Mouse (Mus musculus) limb, embryonic 13.5 days (tissue): ENCODE data around the gene Pitpna. TPM values are rescaled to one million over a fixed set of nuclear protein-coding genes. Genes with fewer than 3 reads are reported as not detected.
"Not testable (repeated sequence)": the region's sequence is repeated elsewhere in the genome, so short reads cannot be mapped to it uniquely, and the experiment has no call there.

ENCODE experiments used
- ATAC-seq: fragments of 200-750 bp; cut with Nextera tagmentation; 2 replicates; pipeline ENCODE4 v1.8.0; 2017; ENCODE audit warnings: low read depth, moderate number of reproducible peaks, moderate TSS enrichment; ENCODE audit not compliant: low FRiP score
- H3K27ac ChIP-seq: fragments of 300-500 bp; sonication (generic); 2 replicates; pipeline ENCODE4 v1.5.1; 2015; ENCODE audit warnings: inconsistent platforms, mild to moderate bottlenecking, moderate library complexity
- H3K27me3 ChIP-seq: fragments of 300-500 bp; sonication (generic); 2 replicates; pipeline ENCODE4 v1.6.1; 2015; ENCODE audit warnings: mild to moderate bottlenecking, inconsistent platforms
- H3K36me3 ChIP-seq: fragments of 300-500 bp; sonication (generic); 2 replicates; pipeline ENCODE4 v1.6.1; 2015; ENCODE audit warnings: inconsistent platforms, mild to moderate bottlenecking, moderate library complexity
- H3K4me1 ChIP-seq: fragments of 300-500 bp; sonication (generic); 2 replicates; pipeline ENCODE4 v1.6.1; 2015; ENCODE audit warnings: inconsistent platforms
- H3K4me2 ChIP-seq: fragments of 300-500 bp; sonication (generic); replicated peaks from 2 replicates; pipeline ENCODE4 v1.6.1; 2015; ENCODE audit warnings: inconsistent platforms, mild to moderate bottlenecking, moderate library complexity
- H3K4me3 ChIP-seq: fragments of 300-500 bp; sonication (generic); 2 replicates; pipeline ENCODE4 v1.5.1; 2015; ENCODE audit warnings: moderate library complexity, mild to moderate bottlenecking, inconsistent platforms
- H3K9ac ChIP-seq: fragments of 300-500 bp; sonication (generic); 2 replicates; pipeline ENCODE4 v1.6.1; 2015; ENCODE audit warnings: mild to moderate bottlenecking, inconsistent platforms
- H3K9me3 ChIP-seq: fragments of 300-500 bp; sonication (generic); 2 replicates; pipeline ENCODE4 v1.6.1; 2016; ENCODE audit warnings: inconsistent platforms
- WGBS: fragments of 180-500 bp; shearing (Covaris S2); methylation state at CpG from one replicate; pipeline ENCODE4 v1.1.7; 2015; 5-methylcytosine and 5-hydroxymethylcytosine counted together
- polyA plus RNA-seq: library from polyadenylated mRNA; unstranded; fragments of >200 nt; fragmentation: Nextera tagmentation; extraction: Ambion mirVana; gene quantifications from 2 replicates; pipeline ENCODE4 v1.2.1, GENCODE M21; 2015

Gene Pitpna
- polyA plus RNA-seq, 1 experiment from 2014 or later = 60.9 TPM

GRCm38 (mm10) chr11:75596726-75597255, 8.9 kb downstream of the Pitpna start:
- H3K9ac ChIP-seq = no peak overlapping the region
- 83% methylated on average over 3 of the region's 3 CpGs for WGBS
- no peak overlapping the region for H3K4me2 ChIP-seq
- no peaks in the 10 kb centered on the region for H3K9me3 ChIP-seq
- H3K27ac ChIP-seq = no peak overlapping the region
- no peaks in the 10 kb centered on the region for H3K4me1 ChIP-seq
- peaks cover 91% of the 10 kb centered on the region for H3K36me3 ChIP-seq
- no peaks in the 10 kb centered on the region for H3K27me3 ChIP-seq
- no peak overlapping the region for H3K4me3 ChIP-seq
- ATAC-seq = no peak

GRCm38 (mm10) chr11:75598004-75598403, 10.1 kb downstream of the Pitpna start:
- no peaks in the 10 kb centered on the region for H3K9me3 ChIP-seq
- no peak overlapping the region for H3K9ac ChIP-seq
- peaks cover 92% of the 10 kb centered on the region for H3K36me3 ChIP-seq
- H3K4me1 ChIP-seq = no peaks in the 10 kb centered on the region
- no peak for ATAC-seq
- H3K4me2 ChIP-seq = no peak overlapping the region
- H3K27me3 ChIP-seq = no peaks in the 10 kb centered on the region
- no peak overlapping the region for H3K4me3 ChIP-seq
- 91% methylated on average over 6 of the region's 6 CpGs for WGBS
- no peak overlapping the region for H3K27ac ChIP-seq

DNA sequence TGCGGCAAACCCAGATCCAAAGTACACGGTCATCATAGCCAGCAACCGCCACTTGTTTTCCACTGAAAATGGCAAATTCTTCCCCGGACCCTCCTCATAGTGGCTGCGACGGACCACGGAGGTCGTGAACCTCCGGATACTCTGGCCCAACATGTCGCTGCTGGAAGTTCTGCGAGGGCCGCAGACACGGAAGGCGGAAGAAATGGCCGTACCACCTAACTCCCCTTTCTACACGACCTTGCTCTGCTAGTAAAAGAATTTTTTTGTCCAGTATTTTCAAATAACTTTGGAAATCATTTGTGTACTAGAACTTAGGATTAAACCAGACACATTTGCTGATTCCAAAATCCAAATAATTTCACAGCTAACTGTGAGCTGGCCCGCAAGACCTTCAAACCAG, 11.9 kb downstream of the Pitpna start:
- not testable (repeated sequence) for ATAC-seq, H3K27me3 ChIP-seq, H3K27ac ChIP-seq, H3K4me1 ChIP-seq, H3K4me3 ChIP-seq, H3K9ac ChIP-seq, H3K9me3 ChIP-seq, H3K4me2 ChIP-seq
- 95% methylated on average over 17 of the region's 17 CpGs for WGBS
- peaks cover 89% of the 10 kb centered on the region for H3K36me3 ChIP-seq

DNA sequence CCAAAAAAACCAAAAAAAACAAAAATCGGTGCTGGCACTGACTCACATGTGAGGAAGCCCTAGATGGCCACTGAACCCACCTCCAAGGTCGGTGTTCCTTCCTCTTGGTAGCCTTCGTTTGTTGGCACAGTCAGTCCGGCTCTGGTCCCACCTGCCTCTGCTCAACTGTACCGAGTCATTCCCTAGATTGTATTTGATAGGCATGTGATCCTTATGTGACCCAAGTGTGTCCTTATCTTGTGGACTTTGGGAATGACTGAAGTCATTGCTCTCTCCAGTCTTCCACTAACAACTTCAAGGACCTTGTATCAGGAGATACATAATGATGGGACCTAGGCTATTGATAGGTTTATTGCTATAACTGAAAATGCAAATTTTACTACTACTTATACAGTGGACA, 16.9 kb downstream of the Pitpna start:
- H3K9ac ChIP-seq = no peak overlapping the region
- 88% methylated on average over 5 of the region's 5 CpGs for WGBS
- H3K27me3 ChIP-seq = no peaks in the 10 kb centered on the region
- no peak overlapping the region for H3K27ac ChIP-seq
- H3K36me3 ChIP-seq = peaks cover 91% of the 10 kb centered on the region
- no peak for ATAC-seq
- no peak overlapping the region for H3K4me2 ChIP-seq
- H3K9me3 ChIP-seq = no peaks in the 10 kb centered on the region
- H3K4me1 ChIP-seq = no peaks in the 10 kb centered on the region
- H3K4me3 ChIP-seq = no peak overlapping the region

GRCm38 (mm10) chr11:75605318-75605717, 17.4 kb downstream of the Pitpna start:
- no peak overlapping the region for H3K9ac ChIP-seq
- WGBS = 54% methylated on average over 1 of the region's 1 CpGs
- H3K9me3 ChIP-seq = no peaks in the 10 kb centered on the region
- H3K27ac ChIP-seq = no peak overlapping the region
- no peak overlapping the region for H3K4me2 ChIP-seq
- no peak for ATAC-seq
- no peaks in the 10 kb centered on the region for H3K27me3 ChIP-seq
- no peaks in the 10 kb centered on the region for H3K4me1 ChIP-seq
- H3K36me3 ChIP-seq = peaks cover 91% of the 10 kb centered on the region
- no peak overlapping the region for H3K4me3 ChIP-seq

- Histone ChIP-seq H3K4me2 (no peak overlapping the region), H3K4me1 (no peaks in the 10 kb centered on the region), H3K36me3 (peaks cover 85% of the 10 kb centered on the region), H3K9ac (no peak overlapping the region), H3K27ac (no peak overlapping the region), H3K4me3 (no peak overlapping the region), H3K9me3 (no peaks in the 10 kb centered on the region), H3K27me3 (no peaks in the 10 kb centered on the region)
- WGBS = 89% methylated on average over 5 of the region's 5 CpGs
- no peak for ATAC-seq
Measured at GRCm38 (mm10) chr11:75608776-75609175, 20.9 kb downstream of the Pitpna start.

DNA sequence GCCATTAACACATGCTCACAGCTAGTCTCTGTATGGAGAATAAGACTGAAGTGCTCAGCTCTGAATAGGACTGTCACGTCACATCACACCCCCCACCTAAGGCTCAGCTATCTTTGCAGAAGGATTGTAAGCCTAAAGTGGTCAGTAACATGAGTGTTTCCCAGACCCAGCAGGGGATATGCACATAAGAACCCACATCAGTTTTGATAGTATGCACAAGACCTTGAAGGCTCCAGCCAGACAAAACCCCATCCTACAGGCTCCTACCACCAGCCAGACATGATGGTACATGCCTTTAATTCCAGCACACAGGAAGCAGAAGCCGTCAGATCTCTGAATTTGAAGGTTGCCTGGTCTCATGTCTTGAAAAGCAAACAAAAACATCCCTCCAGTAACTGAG, 22.1 kb downstream of the Pitpna start:
- 83% methylated on average over 2 of the region's 2 CpGs for WGBS
- Histone ChIP-seq H3K4me2 (no peak overlapping the region), H3K4me3 (no peak overlapping the region), H3K9ac (no peak overlapping the region), H3K4me1 (no peaks in the 10 kb centered on the region), H3K27me3 (no peaks in the 10 kb centered on the region), H3K36me3 (peaks cover 85% of the 10 kb centered on the region), H3K9me3 (no peaks in the 10 kb centered on the region), H3K27ac (no peak overlapping the region)
- no peak for ATAC-seq

DNA sequence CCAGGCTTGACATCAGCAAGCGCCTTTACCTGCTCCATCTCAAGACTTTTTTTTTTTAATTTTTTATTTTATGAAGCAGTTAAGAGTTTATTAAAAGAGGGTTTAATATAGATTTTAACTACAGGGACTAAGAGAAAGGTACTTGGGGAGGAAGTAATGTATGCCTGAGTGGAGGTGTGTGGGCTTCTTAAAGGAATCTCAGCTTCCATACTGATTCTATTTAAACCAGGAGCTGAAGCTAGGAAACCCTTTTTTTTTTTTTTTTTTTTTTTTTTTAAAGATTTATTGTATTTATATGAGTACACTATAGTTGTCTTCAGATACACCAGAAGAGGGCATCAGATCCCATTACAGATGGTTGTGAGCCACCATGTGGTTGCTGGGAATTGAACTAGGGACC, 26.9 kb downstream of the Pitpna start:
- no peak for ATAC-seq
- no peaks in the 10 kb centered on the region for H3K4me1 ChIP-seq

GRCm38 (mm10) chr11:75615556-75615955, 27.7 kb downstream of the Pitpna start:
- ATAC-seq = no peak
- H3K9me3 ChIP-seq = no peaks in the 10 kb centered on the region
- H3K27me3 ChIP-seq = no peaks in the 10 kb centered on the region
- no peaks in the 10 kb centered on the region for H3K4me1 ChIP-seq
- 88% methylated on average over 2 of the region's 2 CpGs for WGBS
- H3K9ac ChIP-seq = no peak overlapping the region
- no peak overlapping the region for H3K4me2 ChIP-seq
- H3K4me3 ChIP-seq = no peak overlapping the region
- H3K27ac ChIP-seq = no peak overlapping the region
- peaks cover 82% of the 10 kb centered on the region for H3K36me3 ChIP-seq

More for the DNA sequence above, 26.9 kb downstream of the Pitpna start:
- no peak overlapping the region for H3K4me3 ChIP-seq
- WGBS = 100% methylated on average over 1 of the region's 1 CpGs
- no peak overlapping the region for H3K4me2 ChIP-seq
- no peak overlapping the region for H3K27ac ChIP-seq
- no peaks in the 10 kb centered on the region for H3K27me3 ChIP-seq
- H3K36me3 ChIP-seq = peaks cover 82% of the 10 kb centered on the region
- no peaks in the 10 kb centered on the region for H3K9me3 ChIP-seq
- no peak overlapping the region for H3K9ac ChIP-seq

GRCm38 (mm10) chr11:75619133-75619532, 31.2 kb downstream of the Pitpna start:
- Histone ChIP-seq H3K9ac (no peak overlapping the region), H3K4me3 (no peak overlapping the region), H3K4me1 (no peaks in the 10 kb centered on the region), H3K36me3 (peaks cover 85% of the 10 kb centered on the region), H3K27me3 (no peaks in the 10 kb centered on the region), H3K4me2 (no peak overlapping the region), H3K9me3 (no peaks in the 10 kb centered on the region), H3K27ac (no peak overlapping the region)
- no peak for ATAC-seq
- 83% methylated on average over 5 of the region's 5 CpGs for WGBS

DNA sequence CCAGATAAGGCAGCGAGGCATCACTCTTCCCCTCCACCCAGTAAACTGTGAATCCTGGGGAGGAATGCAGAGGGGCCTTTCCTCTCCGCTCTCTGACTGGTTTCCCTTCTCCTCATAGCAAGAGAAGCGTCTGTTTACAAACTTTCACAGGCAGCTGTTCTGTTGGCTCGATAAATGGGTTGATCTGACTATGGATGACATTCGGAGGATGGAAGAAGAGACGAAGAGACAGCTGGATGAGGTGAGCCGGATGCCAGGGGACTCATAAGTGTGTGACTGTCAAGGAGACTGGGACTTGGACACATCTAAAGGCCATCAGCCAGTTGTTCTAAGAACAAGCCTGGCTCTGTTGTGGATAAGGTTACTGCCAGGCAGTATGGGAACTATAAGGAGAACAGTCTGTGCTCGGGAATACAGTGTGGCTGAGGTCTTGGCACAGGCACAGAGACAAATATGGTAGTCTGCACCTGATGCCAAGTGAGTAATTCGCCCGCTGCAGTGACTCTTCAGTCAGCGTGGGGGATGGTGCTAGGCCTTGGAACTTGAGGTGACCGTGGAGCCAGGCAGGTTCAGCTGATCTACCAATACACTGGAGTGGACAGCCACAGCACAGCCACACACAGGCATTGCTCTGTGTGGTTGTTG, 32.4 kb downstream of the Pitpna start:
- Histone ChIP-seq H3K27me3 (no peaks in the 10 kb centered on the region), H3K36me3 (peaks cover 81% of the 10 kb centered on the region), H3K9me3 (no peaks in the 10 kb centered on the region), H3K4me3 (no peak overlapping the region), H3K27ac (no peak overlapping the region), H3K9ac (no peak overlapping the region), H3K4me2 (no peak overlapping the region), H3K4me1 (no peaks in the 10 kb centered on the region)
- WGBS = 95% methylated on average over 12 of the region's 12 CpGs
- ATAC-seq = no peak

GRCm38 (mm10) chr11:75621426-75621825, 33.5 kb downstream of the Pitpna start:
- Histone ChIP-seq H3K4me2 (no peak overlapping the region), H3K27ac (no peak overlapping the region), H3K9me3 (no peaks in the 10 kb centered on the region), H3K9ac (no peak overlapping the region), H3K4me1 (no peaks in the 10 kb centered on the region), H3K36me3 (peaks cover 83% of the 10 kb centered on the region), H3K27me3 (no peaks in the 10 kb centered on the region), H3K4me3 (no peak overlapping the region)
- no peak for ATAC-seq
- WGBS = 88% methylated on average over 2 of the region's 2 CpGs
